14 mouse cellular contexts compared by ENCODE assay signal in the genomic region with DNA sequence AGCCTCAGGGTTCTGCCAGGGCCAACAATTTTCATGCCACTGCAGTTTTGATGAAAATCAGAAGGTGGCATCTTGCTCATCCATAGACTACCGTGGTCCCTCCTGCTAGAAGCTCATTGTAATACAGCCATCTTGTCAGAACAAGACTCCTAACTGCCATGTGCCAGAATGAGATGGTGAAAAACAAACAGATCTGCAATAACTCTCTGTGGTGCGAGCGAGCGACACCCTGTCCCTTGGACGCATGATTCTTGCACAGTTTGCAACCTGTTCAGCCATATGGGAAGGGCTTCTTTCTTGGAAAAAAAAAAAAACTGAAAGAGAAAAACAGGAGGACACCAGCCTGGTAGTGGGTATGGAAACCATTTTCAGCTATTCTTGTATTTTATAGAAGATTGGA.
"Had no signal": no experiment of that assay in that cellular context is flagged by ENCODE, and none has a peak within 500 bp of the region (broad histone marks: within the 10 kb centered on the region; RNA-seq: fewer than 3 reads in every experiment).

No protein-coding gene starts in this region.

- H3K27ac ChIP-seq: kidney, postnatal 0 days; liver, embryonic 13.5 days; stomach, postnatal 0 days had no signal

- H3K4me2 ChIP-seq: liver, embryonic 13.5 days; midbrain, embryonic 11.5 days had no signal

- H3K4me3 ChIP-seq: liver, embryonic 13.5 days had no signal

- H3K27me3 ChIP-seq: liver, embryonic 13.5 days had no signal

- H3K9me3 ChIP-seq: liver, embryonic 13.5 days had no signal

- H3K36me3 ChIP-seq: liver, embryonic 13.5 days had no signal

- DNase-seq: kidney, adult 2 months; kidney, postnatal 25 days; liver, embryonic 13.5 days; lung, adult 2 months; lung, postnatal 14 days; midbrain, embryonic 14.5 days; right cerebral cortex, adult 18-20 months; right cerebral cortex, postnatal 14 days; right cerebral cortex, postnatal 4 days; thymus, adult 2 months; thymus, postnatal 25 days had no signal

- H3K4me1 ChIP-seq: liver, embryonic 13.5 days had no signal

- H3K9ac ChIP-seq: liver, embryonic 13.5 days had no signal
